Mouse (Mus musculus): ENCODE data around the gene Zbtb42. TPM values are rescaled to one million over a fixed set of nuclear protein-coding genes. Genes with fewer than 3 reads are reported as not detected.

Zbtb42 gene
- polyA plus RNA-seq, 1 experiment from 2014 or later: 3.7 TPM

- H3K27ac ChIP-seq (replicated peaks; ENCODE audit: low read depth, low read length): peak overlapping the region; percentile 95
- H3K9ac ChIP-seq (ENCODE audit: low read depth, low read length): peak overlapping the region; percentile 98
- peak overlapping the region; percentile 98 for H3K4me3 ChIP-seq (ENCODE audit: low read depth, low read length)
- peak; percentile 3; the same call in 1 of the 2 replicates for ATAC-seq (ENCODE audit: low read depth)
- peaks cover 34% of the 10 kb centered on the region for H3K4me1 ChIP-seq (ENCODE audit: control insufficient read depth, insufficient read depth, low read length)
- WGBS: 2% methylated on average over 8 of the region's 68 CpGs
- DNase-seq (ENCODE audit: low spot score): peak; percentile 55
- H3K4me2 ChIP-seq (ENCODE audit: low read depth, low read length): peak overlapping the region; percentile 94
- H3K27me3 ChIP-seq (replicated peaks; ENCODE audit: control insufficient read depth, insufficient read depth, low read length): peaks cover 17% of the 10 kb centered on the region
- no peaks in the 10 kb centered on the region for H3K9me3 ChIP-seq (ENCODE audit: control insufficient read depth, low read length)
- H3K36me3 ChIP-seq (ENCODE audit: control insufficient read depth, insufficient read depth, low read length): peaks cover 31% of the 10 kb centered on the region
Observed at GRCm38 (mm10) chr12:112673576-112674091, 5.0 kb upstream of the Zbtb42 start.

- Histone ChIP-seq H3K9ac (ENCODE audit: low read depth, low read length) (peak within 1 kb of the TSS; percentile 98), H3K9me3 (ENCODE audit: control insufficient read depth, low read length) (no peaks in the 10 kb centered on the region), H3K4me1 (ENCODE audit: control insufficient read depth, insufficient read depth, low read length) (peaks cover 34% of the 10 kb centered on the region), H3K4me3 (ENCODE audit: low read depth, low read length) (peak within 1 kb of the TSS; percentile 98), H3K36me3 (ENCODE audit: control insufficient read depth, insufficient read depth, low read length) (peaks cover 23% of the 10 kb centered on the region), H3K27me3 (replicated peaks; ENCODE audit: control insufficient read depth, insufficient read depth, low read length) (peaks cover 24% of the 10 kb centered on the region), H3K4me2 (ENCODE audit: low read depth, low read length) (peak within 1 kb of the TSS; percentile 94), H3K27ac (replicated peaks; ENCODE audit: low read depth, low read length) (peak within 1 kb of the TSS; percentile 95)
- DNase-seq (ENCODE audit: low spot score): peak; percentile 88
- ATAC-seq (ENCODE audit: low read depth): peak; percentile 36; the same call in 1 of the 2 replicates
- WGBS: 0% methylated on average over 27 of the region's 70 CpGs
Observed at GRCm38 (mm10) chr12:112674132-112675011, 4.3 kb upstream of the Zbtb42 start, which contains the start of gene Akt1. Akt1 (minus strand) TSS chr12:112674884.

DNA sequence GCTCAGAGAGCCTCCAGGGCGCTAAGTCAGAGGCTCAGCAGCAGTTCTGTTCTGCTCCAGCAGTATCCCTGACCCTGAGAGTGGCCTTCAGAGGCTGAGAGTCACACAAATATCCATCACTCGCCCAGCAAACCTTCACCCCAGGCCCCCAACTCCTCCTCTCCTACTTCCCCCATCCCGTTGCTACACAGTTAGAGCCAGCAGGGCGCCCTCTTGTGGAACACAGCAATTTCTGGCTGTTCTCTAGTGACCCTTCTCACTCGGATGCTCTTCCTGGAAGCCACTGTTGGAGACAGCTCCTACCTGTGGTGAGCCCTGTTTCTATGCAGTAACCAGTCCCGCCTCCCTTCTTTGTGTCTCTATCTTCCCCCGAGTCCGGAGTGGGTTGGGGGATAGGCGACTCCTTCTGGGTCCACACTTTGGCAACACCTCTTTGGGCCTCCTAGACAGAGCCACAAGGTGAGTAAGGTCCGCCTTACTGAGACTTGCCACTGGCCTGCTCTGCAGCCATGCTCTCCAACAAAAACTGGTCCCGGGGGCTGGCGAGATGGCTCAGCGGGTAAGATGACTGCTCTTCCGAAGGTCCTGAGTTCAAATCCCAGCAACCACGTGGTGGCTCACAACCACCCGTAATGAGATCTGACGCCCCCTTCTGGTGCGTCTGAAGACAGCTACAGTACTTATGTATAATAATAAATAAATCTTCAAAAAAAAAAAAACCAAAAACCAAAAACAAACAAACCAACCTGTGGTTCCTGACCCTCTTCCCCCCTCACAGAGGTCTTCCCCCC is 3.2 kb upstream of the Zbtb42 start:
- peaks cover 13% of the 10 kb centered on the region for H3K36me3 ChIP-seq (ENCODE audit: control insufficient read depth, insufficient read depth, low read length)
- H3K4me2 ChIP-seq (ENCODE audit: low read depth, low read length): peak overlapping the region; percentile 94
- no peaks in the 10 kb centered on the region for H3K9me3 ChIP-seq (ENCODE audit: control insufficient read depth, low read length)
- H3K4me3 ChIP-seq (ENCODE audit: low read depth, low read length): peak overlapping the region; percentile 98
- H3K27ac ChIP-seq (replicated peaks; ENCODE audit: low read depth, low read length): peak overlapping the region; percentile 95
- ATAC-seq (ENCODE audit: low read depth) (peak; percentile 74), DNase-seq (ENCODE audit: low spot score) (peak; percentile 94)
- 16% methylated on average over 18 of the region's 18 CpGs for WGBS
- peaks cover 35% of the 10 kb centered on the region for H3K27me3 ChIP-seq (replicated peaks; ENCODE audit: control insufficient read depth, insufficient read depth, low read length)
- H3K4me1 ChIP-seq (ENCODE audit: control insufficient read depth, insufficient read depth, low read length): peaks cover 34% of the 10 kb centered on the region
- peak overlapping the region; percentile 50; the same call in 1 of the 2 replicates for H3K9ac ChIP-seq (ENCODE audit: low read depth, low read length)

- H3K4me1 ChIP-seq (ENCODE audit: control insufficient read depth, insufficient read depth, low read length): peaks cover 23% of the 10 kb centered on the region
- no peaks in the 10 kb centered on the region for H3K36me3 ChIP-seq (ENCODE audit: control insufficient read depth, insufficient read depth, low read length)
- WGBS: 60% methylated on average over 5 of the region's 5 CpGs
- no peak overlapping the region for H3K27ac ChIP-seq (replicated peaks; ENCODE audit: low read depth, low read length)
- H3K9me3 ChIP-seq (ENCODE audit: control insufficient read depth, low read length): no peaks in the 10 kb centered on the region
- no peak for DNase-seq (ENCODE audit: low spot score)
- peaks cover 49% of the 10 kb centered on the region for H3K27me3 ChIP-seq (replicated peaks; ENCODE audit: control insufficient read depth, insufficient read depth, low read length)
- H3K4me3 ChIP-seq (ENCODE audit: low read depth, low read length): no peak overlapping the region
- ATAC-seq (ENCODE audit: low read depth): no peak
- no peak overlapping the region for H3K9ac ChIP-seq (ENCODE audit: low read depth, low read length)
- no peak overlapping the region for H3K4me2 ChIP-seq (ENCODE audit: low read depth, low read length)
Observed at GRCm38 (mm10) chr12:112677076-112677475, 1.6 kb upstream of the Zbtb42 start.

DNA sequence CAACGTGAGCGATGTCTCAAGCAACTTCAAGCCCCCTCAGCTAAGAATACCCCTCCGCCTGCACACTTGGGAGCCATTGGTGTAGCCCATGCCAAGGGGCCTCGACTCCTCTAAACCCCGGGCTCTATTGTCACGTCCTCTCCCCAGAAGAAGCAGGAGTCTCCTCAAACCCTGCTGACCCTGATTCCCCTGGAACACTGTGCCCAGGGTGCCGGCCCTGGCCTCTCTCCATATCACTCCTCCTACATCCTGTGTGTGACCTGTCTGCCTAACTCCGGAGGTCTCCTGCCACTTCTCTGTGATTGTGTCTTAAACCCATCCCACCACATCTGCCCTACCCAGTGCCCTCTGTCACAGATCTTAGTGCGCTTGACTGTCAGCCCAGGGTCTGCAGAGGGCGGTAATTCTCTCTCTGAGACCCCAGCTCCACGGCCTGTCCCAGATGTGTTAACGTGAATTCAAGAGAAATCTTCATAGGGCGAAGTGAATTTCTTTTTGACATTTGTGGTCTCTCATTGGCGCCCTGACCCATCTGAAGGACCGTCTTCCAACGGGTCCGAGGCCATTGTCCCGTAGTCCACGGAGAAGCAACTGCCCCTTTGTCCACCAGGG is 579 bp upstream of the Zbtb42 start:
- H3K4me2 ChIP-seq (ENCODE audit: low read depth, low read length): peak overlapping the region; percentile 96
- H3K36me3 ChIP-seq (ENCODE audit: control insufficient read depth, insufficient read depth, low read length): no peaks in the 10 kb centered on the region
- H3K4me1 ChIP-seq (ENCODE audit: control insufficient read depth, insufficient read depth, low read length): peaks cover 13% of the 10 kb centered on the region
- no peaks in the 10 kb centered on the region for H3K9me3 ChIP-seq (ENCODE audit: control insufficient read depth, low read length)
- H3K27ac ChIP-seq (replicated peaks; ENCODE audit: low read depth, low read length): no peak overlapping the region
- H3K27me3 ChIP-seq (replicated peaks; ENCODE audit: control insufficient read depth, insufficient read depth, low read length): peaks cover 49% of the 10 kb centered on the region
- H3K9ac ChIP-seq (ENCODE audit: low read depth, low read length): peak overlapping the region; percentile 64
- DNase-seq (ENCODE audit: low spot score) (no peak), ATAC-seq (ENCODE audit: low read depth) (no peak)
- peak overlapping the region; percentile 72 for H3K4me3 ChIP-seq (ENCODE audit: low read depth, low read length)
- WGBS: 22% methylated on average over 19 of the region's 19 CpGs

DNA sequence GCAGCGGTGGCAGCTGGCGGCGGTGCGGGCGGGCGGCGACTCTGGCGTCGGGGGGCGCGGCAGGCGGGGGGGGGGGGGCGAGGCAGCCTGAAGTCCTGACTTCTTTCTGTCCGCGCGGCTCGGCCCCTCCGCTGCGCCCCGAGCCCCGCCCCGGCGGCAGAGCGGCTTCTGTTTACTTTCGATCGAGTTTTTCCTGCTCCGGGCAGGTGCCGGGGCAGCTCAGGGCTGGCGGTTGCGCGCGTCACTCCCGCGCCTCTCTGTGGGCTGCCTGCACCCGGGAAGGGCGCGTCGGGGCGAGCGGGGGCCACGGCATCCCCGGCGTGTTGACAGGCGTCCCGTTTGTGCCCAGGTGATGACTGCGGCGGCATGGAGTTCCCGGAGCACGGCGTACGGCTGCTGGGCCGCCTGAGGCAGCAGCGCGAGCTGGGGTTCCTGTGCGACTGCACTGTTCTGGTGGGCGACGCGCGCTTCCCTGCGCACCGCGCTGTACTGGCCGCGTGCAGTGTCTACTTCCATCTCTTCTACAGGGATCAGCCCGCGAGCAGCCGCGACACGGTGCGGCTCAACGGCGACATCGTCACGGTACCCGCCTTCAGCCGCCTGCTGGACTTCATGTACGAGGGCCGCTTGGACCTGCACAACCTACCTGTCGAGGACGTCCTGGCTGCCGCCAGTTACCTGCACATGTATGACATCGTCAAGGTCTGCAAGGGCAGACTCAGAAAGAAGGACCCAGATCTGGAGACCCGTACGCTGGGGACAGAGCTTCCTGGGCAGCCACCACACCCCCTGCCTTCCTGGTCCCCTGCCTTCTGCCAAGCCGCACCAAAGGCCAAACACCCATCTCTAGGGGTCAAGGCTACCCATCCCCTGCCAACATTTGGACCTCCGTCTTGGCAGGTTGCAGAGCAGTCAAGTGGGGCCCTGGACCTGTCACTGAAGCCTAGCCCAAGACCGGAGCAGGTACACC is 684 bp downstream of the Zbtb42 start:
- Histone ChIP-seq H3K4me2 (ENCODE audit: low read depth, low read length) (peak overlapping the region; percentile 96), H3K9ac (ENCODE audit: low read depth, low read length) (peak overlapping the region; percentile 64), H3K4me1 (ENCODE audit: control insufficient read depth, insufficient read depth, low read length) (peaks cover 12% of the 10 kb centered on the region), H3K27ac (replicated peaks; ENCODE audit: low read depth, low read length) (peak overlapping the region; percentile 65), H3K4me3 (ENCODE audit: low read depth, low read length) (peak overlapping the region; percentile 72), H3K27me3 (replicated peaks; ENCODE audit: control insufficient read depth, insufficient read depth, low read length) (peaks cover 49% of the 10 kb centered on the region), H3K36me3 (ENCODE audit: control insufficient read depth, insufficient read depth, low read length) (no peaks in the 10 kb centered on the region), H3K9me3 (ENCODE audit: control insufficient read depth, low read length) (no peaks in the 10 kb centered on the region)
- DNase-seq (ENCODE audit: low spot score): peak; percentile 60
- 11% methylated on average over 23 of the region's 87 CpGs for WGBS
- ATAC-seq (ENCODE audit: low read depth): peak; percentile 31; the same call in 1 of the 2 replicates

DNA sequence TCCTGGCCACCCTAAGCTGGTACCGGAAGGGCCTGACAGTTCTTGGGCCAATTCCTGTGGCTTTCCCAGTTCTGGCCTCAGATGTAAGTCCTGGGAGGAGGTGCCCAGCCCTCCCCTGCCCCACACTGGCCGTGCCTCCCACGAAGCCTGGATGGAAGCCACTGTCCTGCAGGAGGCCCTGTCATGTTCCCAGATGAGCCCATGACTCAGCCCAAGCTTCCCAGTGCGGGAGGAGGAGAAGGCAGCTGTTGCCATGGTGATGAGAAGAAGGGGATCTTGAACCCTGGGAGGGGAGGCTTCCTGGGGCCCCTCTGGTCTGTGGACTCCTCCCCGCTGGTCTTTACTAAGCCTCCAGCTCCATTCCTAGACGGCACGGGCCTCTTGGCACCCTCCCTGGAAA is 4.7 kb downstream of the Zbtb42 start:
- Histone ChIP-seq H3K4me3 (ENCODE audit: low read depth, low read length) (no peak overlapping the region), H3K9ac (ENCODE audit: low read depth, low read length) (no peak overlapping the region), H3K4me1 (ENCODE audit: control insufficient read depth, insufficient read depth, low read length) (peaks cover 2% of the 10 kb centered on the region; the same call in 1 of the 2 replicates), H3K9me3 (ENCODE audit: control insufficient read depth, low read length) (no peaks in the 10 kb centered on the region), H3K36me3 (ENCODE audit: control insufficient read depth, insufficient read depth, low read length) (no peaks in the 10 kb centered on the region), H3K27me3 (replicated peaks; ENCODE audit: control insufficient read depth, insufficient read depth, low read length) (peaks cover 34% of the 10 kb centered on the region), H3K27ac (replicated peaks; ENCODE audit: low read depth, low read length) (no peak overlapping the region), H3K4me2 (ENCODE audit: low read depth, low read length) (no peak overlapping the region)
- 55% methylated on average over 6 of the region's 7 CpGs for WGBS
- no peak for DNase-seq (ENCODE audit: low spot score)
- no peak for ATAC-seq (ENCODE audit: low read depth)
